Mouse (Mus musculus): ENCODE data around the gene Opa1.

- TF ChIP-seq CTCF (IDR thresholded peaks at IDR 0.05; ENCODE audit: low read depth) (no peak), EP300 (IDR thresholded peaks at IDR 0.05; ENCODE audit: low read depth) (no peak)
Observed at GRCm38 (mm10) chr16:29646202-29646601, 67.1 kb downstream of the Opa1 start.
